Mouse (Mus musculus): Measurements from ENCODE around the gene Marf1.

GRCm38 (mm10) chr16:14162988-14163416 is at the start of gene Marf1, which contains the start of gene Nde1:
- TF ChIP-seq CTCF (IDR thresholded peaks at IDR 0.05; ENCODE audit: low read depth) (no peak), EP300 (optimal IDR thresholded peaks at IDR 0.05) (no peak)
